Mouse (Mus musculus) olfactory bulb, adult 2 months (tissue): Measurements from ENCODE around the gene Slc25a28. TPM values are rescaled to one million over a fixed set of nuclear protein-coding genes. Genes with fewer than 3 reads are reported as not detected.
A peak's percentile ranks its signal among the peaks of the same experiment; 100 is the strongest.

Source experiments
- H3K27ac ChIP-seq: fragments of 200-500 bp; 2 replicates; pipeline ENCODE4 v1.5.1; 2012; ENCODE audit warnings: low read depth, low read length; ENCODE audit not compliant: insufficient read depth
- H3K4me1 ChIP-seq: fragments of 200-500 bp; 2 replicates; pipeline ENCODE4 v1.6.1; 2012; ENCODE audit warnings: low read length; ENCODE audit not compliant: control insufficient read depth, insufficient read depth
- H3K4me3 ChIP-seq: fragments of 200-500 bp; 2 replicates; pipeline ENCODE4 v1.5.1; 2012; ENCODE audit warnings: mild to moderate bottlenecking, low read depth, low read length, moderate library complexity; ENCODE audit not compliant: insufficient read depth
- CTCF ChIP-seq: fragments of 200-500 bp; IDR thresholded peaks from 2 replicates; pipeline ENCODE4 v1.5.1; 2012; ENCODE audit warnings: low read depth, mild to moderate bottlenecking, low read length, moderate library complexity; ENCODE audit not compliant: insufficient read depth
- POLR2A ChIP-seq: fragments of 200-500 bp; IDR thresholded peaks from 2 replicates; pipeline ENCODE4 v1.6.1; 2012; ENCODE audit warnings: mild to moderate bottlenecking, low read depth, low read length, moderate library complexity; ENCODE audit not compliant: insufficient read depth
- WGBS: fragments of 180-500 bp; shearing (Covaris S2); methylation state at CpG from one replicate; pipeline ENCODE4 v1.1.7; 2018; 5-methylcytosine and 5-hydroxymethylcytosine counted together
- polyA plus RNA-seq: library from polyadenylated mRNA; stranded (reverse); fragments of >200 nt; gene quantifications from 2 replicates; pipeline ENCODE4 v1.2.4, GENCODE M21; 2012; ENCODE audit warnings: low replicate concordance; ENCODE audit not compliant: missing spikeins, insufficient read depth, insufficient read length

The Slc25a28 gene
- polyA plus RNA-seq, 1 experiment, result not detected

- TF ChIP-seq POLR2A (no peak), CTCF (no peak)
- Histone ChIP-seq H3K4me3 (0 out of 2 replicates have a peak overlapping the region, but pooled peaks have one; percentile 1), H3K4me1 (peaks cover 17% of the 10 kb centered on the region), H3K27ac (no peak overlapping the region)
- WGBS, result 1% methylated on average over 92 of the region's 92 CpGs
These were observed 60.2 kb downstream of the Slc25a28 start for GRCm38 (mm10) chr19:43614341-43615073.

Other genes with a start within 250 kb of the Slc25a28 start
- not detected in 2 replicates for gene Cnnm1, start 234.4 kb downstream of the Slc25a28 start, polyA plus RNA-seq
- not detected in 2 replicates for gene Got1, start 150.3 kb downstream of the Slc25a28 start, polyA plus RNA-seq
- gene Nkx2-3, start 62.6 kb downstream of the Slc25a28 start, polyA plus RNA-seq, result not detected in 2 replicates
- not detected in 2 replicates for gene Entpd7, start 14.8 kb upstream of the Slc25a28 start, polyA plus RNA-seq
- not detected in 2 replicates for gene Cutc, start 78.1 kb upstream of the Slc25a28 start, polyA plus RNA-seq
- not detected in 2 replicates for gene Cox15, start 78.1 kb upstream of the Slc25a28 start, polyA plus RNA-seq
- gene Abcc2, start 107.3 kb upstream of the Slc25a28 start, polyA plus RNA-seq, result not detected in 2 replicates